Mouse (Mus musculus): ENCODE data around the gene Tpi1.

DNA sequence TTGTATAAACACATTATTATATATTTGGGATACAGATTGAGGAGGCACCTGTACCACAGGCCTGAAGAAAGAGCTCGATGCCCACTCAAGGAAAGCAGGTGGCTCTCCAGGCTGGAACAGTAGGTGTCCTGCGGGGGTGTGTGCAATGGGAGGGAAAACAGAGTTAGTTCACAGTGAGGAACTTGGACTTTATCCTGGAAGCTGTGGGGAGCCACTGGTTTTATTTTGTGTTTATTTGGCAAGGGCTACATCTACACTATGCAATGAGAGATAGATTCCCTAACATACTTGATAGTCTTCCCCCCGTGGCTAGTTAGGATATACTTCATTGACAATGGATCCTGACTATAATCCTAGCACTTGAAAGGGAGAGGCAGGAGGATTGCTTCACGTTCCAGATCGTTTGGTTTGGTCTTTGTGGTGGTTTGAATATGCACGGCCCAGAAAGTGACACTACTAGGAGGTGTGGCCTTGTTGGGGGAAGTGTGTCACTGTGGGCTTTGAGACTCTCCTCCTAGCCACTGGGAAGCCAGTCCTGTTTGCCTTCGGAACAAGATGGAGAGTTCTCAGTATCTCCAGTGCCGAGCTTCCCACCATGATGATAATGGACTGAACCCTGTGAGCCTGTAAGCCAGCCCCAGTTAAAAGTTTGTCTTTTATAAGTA is 27.2 kb downstream of the Tpi1 start:
- TF ChIP-seq GATA1 (IDR thresholded peaks at IDR 0.05; ENCODE audit: low read length) (no peak), TAL1 (IDR thresholded peaks at IDR 0.05; ENCODE audit: low read length) (no peak)

Measured in erythroblast, embryonic 14.5 days (primary cell).